Mouse (Mus musculus) stomach, embryonic 16.5 days (tissue): ENCODE data around the gene Ubc. TPM values are rescaled to one million over a fixed set of nuclear protein-coding genes. Genes with fewer than 3 reads are reported as not detected.

Source experiments
- polyA plus RNA-seq: library from polyadenylated mRNA; unstranded; fragments of >200 nt; fragmentation: Nextera tagmentation; extraction: Ambion mirVana; gene quantifications from 2 replicates; pipeline ENCODE4 v1.2.1, GENCODE M21; 2015

The Ubc gene
- polyA plus RNA-seq, 1 experiment from 2014 or later = 1,047 TPM

Other genes starting within 250 kb of the Ubc start
- 21.4 and 24.6 TPM in 2 replicates for gene Ncor2, start 211.0 kb downstream of the Ubc start, polyA plus RNA-seq
- gene Scarb1, start 49.1 kb downstream of the Ubc start, polyA plus RNA-seq = 60.6 and 61.4 TPM in 2 replicates
- 0.32 and 0.37 TPM in 2 replicates for gene Gm10382, start 880 bp downstream of the Ubc start, polyA plus RNA-seq
- 8.4 and 10.8 TPM in 2 replicates for gene Dhx37, start 43.9 kb upstream of the Ubc start, polyA plus RNA-seq
- 27.7 and 31.8 TPM in 2 replicates for gene Bri3bp, start 51.4 kb upstream of the Ubc start, polyA plus RNA-seq
- gene Aacs, start 85.6 kb upstream of the Ubc start, polyA plus RNA-seq = 75.4 and 79.3 TPM in 2 replicates
- gene Tmem132b, start 141.6 kb upstream of the Ubc start, polyA plus RNA-seq = 0.26 and 0.37 TPM in 2 replicates